Mouse (Mus musculus) liver, postnatal 0 days (tissue): ENCODE measurements at regions not wholly inside any gene's neighbourhood (a gene's known extent, or its start where the extent isn't known, plus 50 kb on each side); places are given as distances from the start of the nearest gene placed in this dataset.

Source experiments
- ATAC-seq: fragments of 200-750 bp; cut with Nextera tagmentation; 2 replicates; pipeline ENCODE4 v1.8.0; 2017; ENCODE audit warnings: mild to moderate bottlenecking, moderate library complexity
- DNase-seq: peaks from one replicate; pipeline ENCODE4 v3.0.0-alpha.2; 2016
- H3K27ac ChIP-seq: fragments of 300-500 bp; sonication (generic); 2 replicates; pipeline ENCODE4 v1.5.1; 2014; ENCODE audit warnings: antibody characterized with exemption, moderate library complexity, mild to moderate bottlenecking, low read depth
- H3K27me3 ChIP-seq: fragments of 300-500 bp; sonication (generic); 2 replicates; pipeline ENCODE4 v1.6.1; 2014; ENCODE audit warnings: low read length, control low read depth, mixed read lengths; ENCODE audit not compliant: insufficient read depth
- H3K36me3 ChIP-seq: fragments of 300-500 bp; sonication (generic); replicated peaks from 2 replicates; pipeline ENCODE4 v1.6.1; 2014; ENCODE audit warnings: mild to moderate bottlenecking, control low read depth, low read length, moderate library complexity, mixed read lengths; ENCODE audit not compliant: insufficient read depth
- H3K4me1 ChIP-seq: fragments of 300-500 bp; sonication (generic); 2 replicates; pipeline ENCODE4 v1.6.1; 2014; ENCODE audit warnings: antibody characterized with exemption, mild to moderate bottlenecking, control low read depth; ENCODE audit not compliant: insufficient read depth
- H3K4me2 ChIP-seq: fragments of 300-500 bp; sonication (generic); 2 replicates; pipeline ENCODE4 v1.6.1; 2014; ENCODE audit warnings: low read depth, mild to moderate bottlenecking, low read length, moderate library complexity, mixed read lengths
- H3K4me3 ChIP-seq: fragments of 300-500 bp; sonication (generic); 2 replicates; pipeline ENCODE4 v1.5.1; 2014; ENCODE audit warnings: low read depth, low read length
- H3K9ac ChIP-seq: fragments of 300-500 bp; sonication (generic); replicated peaks from 2 replicates; pipeline ENCODE4 v1.6.1; 2014; ENCODE audit warnings: mild to moderate bottlenecking, moderate library complexity
- H3K9me3 ChIP-seq: fragments of 300-500 bp; sonication (generic); 2 replicates; pipeline ENCODE4 v1.6.1; 2016; ENCODE audit warnings: mild to moderate bottlenecking, control low read depth, low read length, mixed read lengths
- CTCF ChIP-seq: sonication (generic); IDR thresholded peaks from 2 replicates; pipeline ENCODE4 v1.5.1; 2016; ENCODE audit warnings: antibody characterized with exemption, low read depth
- EP300 ChIP-seq: IDR thresholded peaks from 2 replicates; pipeline ENCODE4 v1.6.1; 2016; ENCODE audit warnings: antibody characterized with exemption, low read depth, mild to moderate bottlenecking
- WGBS: fragments of 180-500 bp; shearing (Covaris S2); extraction: QIAGEN DNeasy Blood & Tissue Kit; methylation state at CpG from one replicate; pipeline ENCODE4 v1.1.7; 2014; ENCODE audit not compliant: insufficient replicate concordance; 5-methylcytosine and 5-hydroxymethylcytosine counted together

DNA sequence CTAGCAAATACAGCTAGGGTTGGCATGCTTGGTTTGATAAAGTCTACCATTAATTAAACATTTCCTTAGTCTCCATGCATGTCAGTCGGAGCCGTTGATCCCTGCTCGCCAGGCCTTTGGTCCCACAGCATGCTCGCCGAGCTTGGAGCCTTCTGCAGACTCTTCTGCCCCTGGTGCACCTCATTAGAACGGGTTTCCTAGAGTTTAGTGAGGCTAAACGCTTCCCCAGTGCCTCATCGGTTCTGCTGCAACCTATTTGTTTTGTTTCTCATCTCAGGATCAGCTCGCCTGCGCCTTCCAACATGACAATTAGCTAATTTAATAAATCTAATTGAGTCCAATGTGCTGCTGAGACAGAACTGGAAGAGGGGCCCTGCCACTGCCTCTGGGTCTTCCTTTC, 107.7 kb upstream of the Tenm3 start:
- Histone ChIP-seq H3K9ac (no peak overlapping the region), H3K4me1 (no peaks in the 10 kb centered on the region), H3K4me2 (no peak overlapping the region), H3K27ac (no peak overlapping the region), H3K27me3 (no peaks in the 10 kb centered on the region), H3K9me3 (no peaks in the 10 kb centered on the region), H3K36me3 (no peaks in the 10 kb centered on the region), H3K4me3 (no peak overlapping the region)
- WGBS: 78% methylated on average over 10 of the region's 10 CpGs
- no peak for TF ChIP-seq CTCF
- no peak for TF ChIP-seq EP300
- no peak for DNase-seq
- ATAC-seq: no peak

DNA sequence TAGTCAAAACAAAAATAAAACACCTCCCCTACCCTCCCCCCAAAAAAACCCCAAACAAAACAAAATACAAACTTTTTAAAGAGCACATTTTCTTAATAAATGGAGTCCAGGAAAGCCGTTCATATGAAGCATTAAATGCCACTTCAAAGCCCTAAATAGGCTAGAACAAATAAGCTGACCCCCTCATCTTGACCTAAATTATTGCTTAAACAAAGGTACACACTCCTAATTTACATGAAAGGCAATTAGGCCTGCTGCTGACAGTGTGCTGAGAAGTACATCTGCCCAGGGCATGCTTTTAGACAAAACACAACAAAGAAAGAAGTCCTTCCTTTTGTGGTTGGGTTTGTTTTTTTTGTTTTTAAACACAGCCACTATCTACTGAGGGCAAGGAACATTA, 100.4 kb upstream of the Tenm3 start:
- 36% methylated on average over 1 of the region's 1 CpGs for WGBS
- ATAC-seq: no peak
- H3K4me1 ChIP-seq: no peaks in the 10 kb centered on the region

DNA sequence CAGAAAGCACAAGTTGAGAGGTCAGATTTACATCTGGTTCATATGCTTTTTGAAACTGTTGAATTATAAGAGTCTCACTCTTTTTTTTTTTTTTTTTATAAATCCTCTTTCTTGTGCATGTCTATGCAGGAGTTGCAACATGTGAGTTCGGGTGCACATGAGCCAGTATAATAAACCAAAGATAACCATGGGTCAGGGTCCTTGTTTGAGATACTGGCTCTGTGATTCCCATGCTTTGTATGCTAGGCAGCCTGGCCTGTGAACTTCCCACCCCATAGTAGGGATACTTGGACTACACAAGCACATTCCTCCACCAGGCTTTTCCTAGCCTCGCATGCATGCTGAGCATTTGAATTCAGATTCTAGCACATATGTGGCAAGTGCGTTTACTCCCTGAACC, 93.4 kb upstream of the Tenm3 start:
- Histone ChIP-seq H3K27ac (no peak overlapping the region), H3K4me3 (no peak overlapping the region), H3K36me3 (no peaks in the 10 kb centered on the region), H3K9ac (no peak overlapping the region), H3K4me2 (no peak overlapping the region), H3K27me3 (no peaks in the 10 kb centered on the region), H3K9me3 (no peaks in the 10 kb centered on the region), H3K4me1 (no peaks in the 10 kb centered on the region)
- DNase-seq (no peak), ATAC-seq (no peak)
- 70% methylated on average over 3 of the region's 3 CpGs for WGBS
- no peak for TF ChIP-seq CTCF
- no peak for TF ChIP-seq EP300

More for the DNA sequence above, 100.4 kb upstream of the Tenm3 start:
- Histone ChIP-seq H3K36me3 (no peaks in the 10 kb centered on the region), H3K4me3 (no peak overlapping the region), H3K27me3 (no peaks in the 10 kb centered on the region), H3K27ac (no peak overlapping the region), H3K4me2 (no peak overlapping the region), H3K9ac (no peak overlapping the region), H3K9me3 (no peaks in the 10 kb centered on the region)
- TF ChIP-seq EP300 (no peak), CTCF (no peak)
- DNase-seq: no peak

DNA sequence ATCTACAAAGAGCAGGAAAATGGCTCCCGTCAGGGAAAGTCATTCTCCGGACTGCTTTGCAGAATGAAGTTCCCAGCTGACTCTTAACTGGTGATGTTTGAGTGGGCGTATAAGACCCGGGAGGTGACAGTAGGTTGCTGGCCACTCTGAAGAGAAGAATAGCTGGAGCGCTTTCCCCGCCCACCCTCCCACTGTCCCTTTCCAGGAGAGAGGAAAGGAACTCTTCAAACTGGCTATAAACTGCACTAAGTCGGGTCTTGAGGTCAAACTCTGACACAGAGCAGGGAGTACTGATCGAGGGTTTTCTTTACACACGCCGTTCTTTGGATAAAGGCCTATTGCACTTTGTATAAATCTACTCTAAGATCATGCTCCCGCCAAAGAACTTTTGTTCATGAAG, 83.4 kb upstream of the Tenm3 start:
- no peak overlapping the region for H3K27ac ChIP-seq
- H3K36me3 ChIP-seq: no peaks in the 10 kb centered on the region
- no peaks in the 10 kb centered on the region for H3K9me3 ChIP-seq
- DNase-seq (no peak), ATAC-seq (no peak)
- no peak overlapping the region for H3K9ac ChIP-seq
- TF ChIP-seq CTCF (no peak), EP300 (no peak)
- H3K4me1 ChIP-seq: no peaks in the 10 kb centered on the region
- H3K4me3 ChIP-seq: no peak overlapping the region
- 76% methylated on average over 11 of the region's 11 CpGs for WGBS
- H3K27me3 ChIP-seq: no peaks in the 10 kb centered on the region
- no peak overlapping the region for H3K4me2 ChIP-seq

DNA sequence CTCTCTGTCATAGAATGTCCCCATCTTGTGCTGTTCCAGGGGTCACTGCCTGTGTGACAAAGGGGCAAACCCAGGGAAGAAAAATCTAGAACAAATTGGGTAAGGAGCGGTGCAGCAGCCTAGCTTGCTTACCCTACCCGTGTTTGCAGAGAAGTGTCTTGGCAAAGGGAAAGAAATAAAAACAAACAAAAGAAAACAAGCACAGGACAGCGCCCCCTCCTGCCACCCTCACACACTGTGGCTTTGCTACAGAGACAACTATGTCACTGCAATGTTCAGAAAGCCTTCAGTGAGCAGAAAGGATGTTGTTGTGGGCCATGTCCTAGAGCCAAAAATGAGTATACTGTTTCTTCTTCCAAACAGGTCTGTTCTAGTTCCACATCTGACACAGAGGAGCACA, 71.5 kb upstream of the Tenm3 start:
- Histone ChIP-seq H3K4me3 (no peak overlapping the region), H3K4me1 (no peaks in the 10 kb centered on the region), H3K4me2 (no peak overlapping the region), H3K36me3 (no peaks in the 10 kb centered on the region), H3K27me3 (no peaks in the 10 kb centered on the region), H3K9ac (no peak overlapping the region), H3K27ac (no peak overlapping the region), H3K9me3 (no peaks in the 10 kb centered on the region)
- ATAC-seq (no peak), DNase-seq (no peak)
- 60% methylated on average over 3 of the region's 3 CpGs for WGBS
- TF ChIP-seq EP300 (no peak), CTCF (peak; percentile 27; the same call in 1 of the 2 replicates)

DNA sequence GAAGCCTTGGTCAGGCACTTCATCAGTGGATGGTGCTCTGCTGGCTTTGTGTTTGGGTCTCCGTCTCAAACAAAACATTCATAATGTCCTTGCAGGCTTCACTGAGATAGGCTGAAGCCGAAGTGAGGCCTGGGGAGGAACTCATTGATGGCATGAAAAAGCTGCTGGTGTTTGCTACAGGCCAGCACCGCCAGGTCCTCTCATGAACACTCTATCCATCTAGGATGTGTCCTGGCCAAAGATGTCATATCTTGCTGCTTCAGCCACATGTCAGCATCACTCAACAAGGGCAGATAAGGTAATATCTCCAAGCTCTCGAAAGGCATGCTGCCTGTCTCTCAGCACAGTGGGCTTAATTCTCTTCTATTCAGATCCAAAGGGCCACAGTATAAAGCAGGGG, 69.1 kb upstream of the Tenm3 start:
- WGBS: 69% methylated on average over 4 of the region's 4 CpGs
- Histone ChIP-seq H3K9ac (no peak overlapping the region), H3K4me1 (no peaks in the 10 kb centered on the region), H3K4me3 (no peak overlapping the region), H3K36me3 (no peaks in the 10 kb centered on the region), H3K9me3 (no peaks in the 10 kb centered on the region), H3K27ac (no peak overlapping the region), H3K4me2 (no peak overlapping the region), H3K27me3 (no peaks in the 10 kb centered on the region)
- no peak for ATAC-seq
- no peak for DNase-seq
- TF ChIP-seq EP300: no peak
- TF ChIP-seq CTCF: no peak

DNA sequence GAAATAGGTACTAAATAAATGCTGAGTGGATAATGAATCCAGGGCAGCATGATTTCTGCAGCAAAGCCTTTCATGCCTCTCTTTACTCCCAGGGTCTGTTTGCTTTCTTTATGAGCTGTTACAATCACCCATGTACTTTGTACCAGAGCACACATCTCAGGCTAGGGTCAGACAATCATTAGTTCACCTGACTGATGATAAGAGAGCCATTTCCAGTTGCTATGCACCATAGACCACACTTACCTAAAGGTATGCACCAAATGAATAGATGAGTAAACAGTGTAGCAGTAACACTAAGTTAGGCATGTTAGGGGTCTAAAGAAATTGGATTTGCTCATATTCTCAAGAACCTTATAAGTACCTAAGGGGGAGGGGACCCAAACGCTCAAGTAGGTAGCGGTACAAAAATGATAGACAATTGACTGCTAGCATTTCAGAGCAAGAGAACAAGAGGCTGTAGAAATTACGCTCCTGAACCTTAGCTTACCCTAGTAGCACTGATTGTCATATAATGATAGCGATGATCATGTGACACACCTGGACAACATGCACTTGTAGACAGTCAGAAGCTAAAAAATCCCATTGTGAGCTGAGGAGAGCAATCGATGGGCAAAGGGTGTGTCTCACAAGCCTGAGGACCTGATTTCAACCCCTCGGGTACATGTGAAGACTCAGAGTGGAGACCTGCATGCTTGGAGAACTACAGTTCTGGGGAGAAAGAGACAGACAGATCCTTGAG, 58.1 kb upstream of the Tenm3 start:
- H3K4me1 ChIP-seq: no peaks in the 10 kb centered on the region
- no peak overlapping the region for H3K27ac ChIP-seq
- WGBS: 80% methylated on average over 6 of the region's 6 CpGs
- H3K4me2 ChIP-seq: no peak overlapping the region
- no peaks in the 10 kb centered on the region for H3K36me3 ChIP-seq
- H3K4me3 ChIP-seq: no peak overlapping the region
- DNase-seq (no peak), ATAC-seq (no peak)
- TF ChIP-seq EP300 (no peak), CTCF (no peak)
- no peaks in the 10 kb centered on the region for H3K9me3 ChIP-seq
- no peaks in the 10 kb centered on the region for H3K27me3 ChIP-seq
- no peak overlapping the region for H3K9ac ChIP-seq
